9 mouse cellular contexts compared by ENCODE assay signal in the genomic region with DNA sequence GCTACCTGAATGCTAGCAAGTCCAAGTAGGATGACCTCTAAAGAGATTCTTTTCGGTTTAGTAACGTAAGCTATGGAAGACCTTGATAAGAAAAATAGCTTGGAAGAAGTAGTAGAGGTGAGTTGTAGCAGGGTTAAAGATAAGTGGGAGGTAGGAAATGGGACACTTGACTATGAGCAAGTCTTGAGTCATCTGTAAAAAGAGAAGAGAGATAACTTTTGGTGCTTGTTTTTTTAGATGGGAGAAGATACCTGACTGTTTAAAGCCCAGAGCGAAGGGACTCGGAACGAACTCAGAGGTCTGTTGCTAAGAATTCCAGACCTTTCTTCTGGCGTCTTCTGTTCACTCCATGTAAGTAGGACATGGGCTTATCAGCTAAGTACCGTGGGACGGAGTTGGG. TPM values are rescaled to one million over a fixed set of nuclear protein-coding genes. Genes with fewer than 3 reads are reported as not detected.
DNase-seq lines count a peak whose midpoint lies in the region; ATAC-seq and TF ChIP-seq lines count a peak whose summit lies in the region.
"Had no signal": no experiment of that assay in that cellular context is flagged by ENCODE, and none has a peak within 500 bp of the region (broad histone marks: within the 10 kb centered on the region; RNA-seq: fewer than 3 reads in every experiment).

A gene (plus strand): TSS at position 301 of the 400 bp plus-strand sequence.

- no peak for DNase-seq in heart, embryonic 10.5 days (ENCODE audit: low spot score)
- no peak for DNase-seq in heart, postnatal 25 days (ENCODE audit: low spot score)
- DNase-seq in ES-E14 (ENCODE audit: low read depth, low spot score) = no peak
- DNase-seq in forebrain, postnatal 0 days = no peak
- DNase-seq in limb, embryonic 11.5 days (ENCODE audit: low spot score) = no peak
- no peak for DNase-seq in stomach, postnatal 0 days (ENCODE audit: low spot score)
- DNase-seq in cerebellum, postnatal 10 days = no peak
- DNase-seq in frontal cortex, postnatal 36 days (ENCODE audit: low spot score in 2 of 2) = no peak

- peak within 1 kb of the TSS; percentile 82 for H3K9ac ChIP-seq in ES-E14 (ENCODE audit: insufficient read depth, low read depth, low read length, poor library complexity, severe bottlenecking)
- peak within 1 kb of the TSS; percentile 71 for H3K9ac ChIP-seq in forebrain, postnatal 0 days
- H3K9ac ChIP-seq in limb, embryonic 11.5 days (ENCODE audit: low read length) = peak within 1 kb of the TSS; percentile 66
- H3K9ac ChIP-seq in stomach, postnatal 0 days (ENCODE audit: low read length) = peak within 1 kb of the TSS; percentile 71

- TF ChIP-seq CTCF in forebrain, postnatal 0 days (IDR thresholded peaks at IDR 0.05; ENCODE audit: low read depth) = no peak
- no peak for TF ChIP-seq CTCF in stomach, postnatal 0 days (IDR thresholded peaks at IDR 0.05; ENCODE audit: low read depth)

- 85% methylated on average over 8 of the region's 8 CpGs for WGBS in heart, embryonic 10.5 days
- WGBS in forebrain, postnatal 0 days = 96% methylated on average over 8 of the region's 8 CpGs
- 95% methylated on average over 8 of the region's 8 CpGs for WGBS in limb, embryonic 11.5 days
- 92% methylated on average over 8 of the region's 8 CpGs for WGBS in stomach, postnatal 0 days

- intact Hi-C loops in heart, postnatal 25 days (cut with DNase I) = no loop called here

- ATAC-seq in forebrain, postnatal 0 days = no peak
- ATAC-seq in limb, embryonic 11.5 days (ENCODE audit: insufficient number of reproducible peaks, low FRiP score, low TSS enrichment, low read depth) = no peak
- no peak for ATAC-seq in stomach, postnatal 0 days (ENCODE audit: low FRiP score, low TSS enrichment)

- peak within 1 kb of the TSS; percentile 91 for H3K27ac ChIP-seq in heart, embryonic 10.5 days
- peak within 1 kb of the TSS; percentile 74 for H3K27ac ChIP-seq in ES-E14 (ENCODE audit: insufficient read depth, low read depth, low read length, poor library complexity, severe bottlenecking)
- peak within 1 kb of the TSS; percentile 85 for H3K27ac ChIP-seq in forebrain, postnatal 0 days (ENCODE audit: low read depth, low read length)
- H3K27ac ChIP-seq in limb, embryonic 11.5 days (replicated peaks; ENCODE audit: low read depth, low read length) = peak within 1 kb of the TSS; percentile 83
- peak within 1 kb of the TSS; percentile 80 for H3K27ac ChIP-seq in stomach, postnatal 0 days (replicated peaks)
- H3K27ac ChIP-seq: macrophage had no signal

- peaks cover 6% of the 10 kb centered on the region; the same call in 1 of the 2 replicates for H3K27me3 ChIP-seq in heart, embryonic 10.5 days (ENCODE audit: insufficient read depth, poor library complexity, severe bottlenecking)
- H3K27me3 ChIP-seq in forebrain, postnatal 0 days (ENCODE audit: insufficient read depth, low read length) = no peaks in the 10 kb centered on the region
- no peaks in the 10 kb centered on the region for H3K27me3 ChIP-seq in limb, embryonic 11.5 days (ENCODE audit: control insufficient read depth, insufficient read depth, low read length)
- no peaks in the 10 kb centered on the region for H3K27me3 ChIP-seq in stomach, postnatal 0 days (ENCODE audit: control insufficient read depth, insufficient read depth, low read length)

- TF ChIP-seq EP300 in stomach, postnatal 0 days (optimal IDR thresholded peaks at IDR 0.05) = no peak

- H3K9me3 ChIP-seq in heart, embryonic 10.5 days = no peaks in the 10 kb centered on the region
- no peaks in the 10 kb centered on the region for H3K9me3 ChIP-seq in ES-E14 (ENCODE audit: control insufficient read depth, insufficient read depth, low read depth, low read length)
- H3K9me3 ChIP-seq in forebrain, postnatal 0 days (ENCODE audit: low read length) = no peaks in the 10 kb centered on the region
- H3K9me3 ChIP-seq in limb, embryonic 11.5 days (ENCODE audit: control insufficient read depth, low read length) = no peaks in the 10 kb centered on the region
- no peaks in the 10 kb centered on the region for H3K9me3 ChIP-seq in stomach, postnatal 0 days (ENCODE audit: control insufficient read depth, low read length)

- H3K4me1 ChIP-seq in heart, embryonic 10.5 days = peaks cover 14% of the 10 kb centered on the region; the same call in 1 of the 2 replicates
- peaks cover 0 to 9% of the 10 kb centered on the region in 2 experiments; a peak in 3 of 4 replicates for H3K4me1 ChIP-seq in ES-E14 (ENCODE audit: control insufficient read depth in 2 of 2, insufficient read depth in 2 of 2, low read length in 2 of 2, poor library complexity in 1 of 2)
- peaks cover 4% of the 10 kb centered on the region; the same call in 1 of the 2 replicates for H3K4me1 ChIP-seq in forebrain, postnatal 0 days (ENCODE audit: insufficient read depth)
- H3K4me1 ChIP-seq in limb, embryonic 11.5 days (ENCODE audit: control insufficient read depth, insufficient read depth, low read length) = 0 out of 2 replicates have a peak, but pooled peaks cover 2% of the 10 kb centered on the region
- no peaks in the 10 kb centered on the region for H3K4me1 ChIP-seq in stomach, postnatal 0 days (replicated peaks; ENCODE audit: control insufficient read depth, insufficient read depth)

- no peaks in the 10 kb centered on the region for H3K36me3 ChIP-seq in heart, embryonic 10.5 days
- peaks cover 2% of the 10 kb centered on the region; the same call in 1 of the 2 replicates for H3K36me3 ChIP-seq in ES-E14 (ENCODE audit: control insufficient read depth, insufficient read depth, low read length, poor library complexity, severe bottlenecking)
- H3K36me3 ChIP-seq in forebrain, postnatal 0 days (ENCODE audit: insufficient read depth) = no peaks in the 10 kb centered on the region
- H3K36me3 ChIP-seq in limb, embryonic 11.5 days (ENCODE audit: control insufficient read depth, insufficient read depth, low read length) = no peaks in the 10 kb centered on the region
- no peaks in the 10 kb centered on the region for H3K36me3 ChIP-seq in stomach, postnatal 0 days (ENCODE audit: control insufficient read depth, insufficient read depth, low read length)

- in situ Hi-C loops in ES-E14 (cut with MboI; ENCODE audit: low sequenced_read_pairs in 2 of 2, unreplicated experiment in 2 of 2) = no loop called here

- peak within 1 kb of the TSS; percentile 55 for H3K4me2 ChIP-seq in forebrain, postnatal 0 days (ENCODE audit: low read depth)
- H3K4me2 ChIP-seq in limb, embryonic 11.5 days (ENCODE audit: low read depth, severe bottlenecking) = peak within 1 kb of the TSS; percentile 15; the same call in 1 of the 2 replicates
- H3K4me2 ChIP-seq in stomach, postnatal 0 days (replicated peaks; ENCODE audit: low read depth) = peak within 1 kb of the TSS; percentile 61

- peak within 1 kb of the TSS; percentile 73 for H3K4me3 ChIP-seq in heart, embryonic 10.5 days
- H3K4me3 ChIP-seq in ES-E14 (ENCODE audit: insufficient read depth in 1 of 2, low read depth in 1 of 2, low read length in 2 of 2, poor library complexity in 1 of 2, severe bottlenecking in 1 of 2) = peak within 1 kb of the TSS; percentile 88 to 95
- H3K4me3 ChIP-seq in forebrain, postnatal 0 days (ENCODE audit: low read depth, low read length) = peak within 1 kb of the TSS; percentile 56
- peak within 1 kb of the TSS; percentile 52 for H3K4me3 ChIP-seq in limb, embryonic 11.5 days (ENCODE audit: low read depth, low read length)
- peak within 1 kb of the TSS; percentile 61 for H3K4me3 ChIP-seq in stomach, postnatal 0 days (ENCODE audit: low read depth, low read length)

TF ChIP-seq in ES-E14, 5 proteins besides CTCF, POLR2A, EP300 and RAD21:
- TF ChIP-seq CHD2 (IDR thresholded peaks at IDR 0.05; ENCODE audit: low read depth, low read length) (no peak), MAFK (IDR thresholded peaks at IDR 0.05; ENCODE audit: insufficient read depth, low read depth, low read length) (no peak)

RNA-seq across cellular contexts. Expression of the gene that starts here (rescaled TPM):
- polyA plus RNA-seq in heart, embryonic 10.5 days (2016; fragmentation: Nextera tagmentation; extraction: Ambion mirVana) = 6.7 and 9.3 TPM in 2 replicates
- total RNA-seq in heart, postnatal 25 days (2021) = 10 to 100 TPM in 1 of 2 experiments, 1 to 10 TPM in 1; 9.2 to 10.9 TPM
- 54.3 and 56.8 TPM in 2 replicates for total RNA-seq in ES-E14 (2012; rRNA removed)
- 37.2 and 42.1 TPM in 2 replicates for total RNA-seq in forebrain, postnatal 0 days (2014; rRNA removed)
- polyA plus RNA-seq in forebrain, postnatal 0 days (2015; fragmentation: Nextera tagmentation; extraction: Ambion mirVana) = 10.2 and 14.6 TPM in 2 replicates
- 13.5 and 18.0 TPM in 2 replicates for polyA plus RNA-seq in limb, embryonic 11.5 days (2014; fragmentation: Nextera tagmentation; extraction: Ambion mirVana)
- polyA plus RNA-seq in stomach, postnatal 0 days (2015; fragmentation: Nextera tagmentation; extraction: Ambion mirVana) = 2.8 and 3.1 TPM in 2 replicates
